Mouse (Mus musculus): ENCODE data around the gene Dazap1. TPM values are rescaled to one million over a fixed set of nuclear protein-coding genes. Genes with fewer than 3 reads are reported as not detected.

Dazap1 gene
- polyA plus RNA-seq, 1 experiment from 2014 or later, result 42.5 TPM

Small RNA genes lying within 50 kb of the gene (microRNA-seq; reads per million reads assigned to microRNA genes)
- 1.3 reads per million for gene Mir6911

Other genes starting within 250 kb of the Dazap1 start
- gene Arhgap45, start 244.8 kb upstream of the Dazap1 start, polyA plus RNA-seq (2014; fragmentation: Nextera tagmentation; extraction: Ambion mirVana), result 0.39 and 1.4 TPM in 2 replicates
- 157 and 167 TPM in 2 replicates for gene Polr2e, start 221.7 kb upstream of the Dazap1 start, polyA plus RNA-seq (2014; fragmentation: Nextera tagmentation; extraction: Ambion mirVana)
- gene Gpx4, start 214.3 kb upstream of the Dazap1 start, polyA plus RNA-seq (2014; fragmentation: Nextera tagmentation; extraction: Ambion mirVana), result 508 and 543 TPM in 2 replicates
- 13.2 and 13.3 TPM in 2 replicates for gene Sbno2, start 155.9 kb upstream of the Dazap1 start, polyA plus RNA-seq (2014; fragmentation: Nextera tagmentation; extraction: Ambion mirVana)
- 26.5 and 38.7 TPM in 2 replicates for gene Stk11, start 145.7 kb upstream of the Dazap1 start, polyA plus RNA-seq (2014; fragmentation: Nextera tagmentation; extraction: Ambion mirVana)
- 407 and 480 TPM in 2 replicates for gene Atp5d, start 122.9 kb upstream of the Dazap1 start, polyA plus RNA-seq (2014; fragmentation: Nextera tagmentation; extraction: Ambion mirVana)
- 78.9 and 101 TPM in 2 replicates for gene Cbarp, start 120.7 kb upstream of the Dazap1 start, polyA plus RNA-seq (2014; fragmentation: Nextera tagmentation; extraction: Ambion mirVana)
- 62.6 and 65.6 TPM in 2 replicates for gene Midn, start 113.2 kb upstream of the Dazap1 start, polyA plus RNA-seq (2014; fragmentation: Nextera tagmentation; extraction: Ambion mirVana)
- 295 and 421 TPM in 2 replicates for gene Cirbp, start 95.5 kb upstream of the Dazap1 start, polyA plus RNA-seq (2014; fragmentation: Nextera tagmentation; extraction: Ambion mirVana)
- 5.7 and 9.9 TPM in 2 replicates for gene 1600002K03Rik, start 88.5 kb upstream of the Dazap1 start, polyA plus RNA-seq (2014; fragmentation: Nextera tagmentation; extraction: Ambion mirVana)
- 41.9 and 50.1 TPM in 2 replicates for gene Efna2, start 82.0 kb upstream of the Dazap1 start, polyA plus RNA-seq (2014; fragmentation: Nextera tagmentation; extraction: Ambion mirVana)
- gene Mum1, start 35.1 kb upstream of the Dazap1 start, polyA plus RNA-seq (2014; fragmentation: Nextera tagmentation; extraction: Ambion mirVana), result 51.5 and 65.4 TPM in 2 replicates
- gene Ndufs7, start 12.4 kb upstream of the Dazap1 start, polyA plus RNA-seq (2014; fragmentation: Nextera tagmentation; extraction: Ambion mirVana), result 274 and 323 TPM in 2 replicates
- gene Gamt, start 474 bp upstream of the Dazap1 start, polyA plus RNA-seq (2014; fragmentation: Nextera tagmentation; extraction: Ambion mirVana), result 15.1 and 16.7 TPM in 2 replicates
- gene Rps15, start 31.0 kb downstream of the Dazap1 start, polyA plus RNA-seq (2014; fragmentation: Nextera tagmentation; extraction: Ambion mirVana), result 622 and 707 TPM in 2 replicates
- 241 and 259 TPM in 2 replicates for gene Apc2, start 34.5 kb downstream of the Dazap1 start, polyA plus RNA-seq (2014; fragmentation: Nextera tagmentation; extraction: Ambion mirVana)
- gene 2310011J03Rik, start 59.1 kb downstream of the Dazap1 start, polyA plus RNA-seq (2014; fragmentation: Nextera tagmentation; extraction: Ambion mirVana), result 20.4 and 21.6 TPM in 2 replicates
- 2.5 and 3.5 TPM in 2 replicates for gene Pcsk4, start 68.0 kb downstream of the Dazap1 start, polyA plus RNA-seq (2014; fragmentation: Nextera tagmentation; extraction: Ambion mirVana)
- gene Reep6, start 68.5 kb downstream of the Dazap1 start, polyA plus RNA-seq (2014; fragmentation: Nextera tagmentation; extraction: Ambion mirVana), result 5.3 and 7.3 TPM in 2 replicates
- gene Adamtsl5, start 86.9 kb downstream of the Dazap1 start, polyA plus RNA-seq (2014; fragmentation: Nextera tagmentation; extraction: Ambion mirVana), result 0.26 TPM in 1 of 2 replicates, not detected in the other
- 2.9 and 3.2 TPM in 2 replicates for gene Plk5, start 95.0 kb downstream of the Dazap1 start, polyA plus RNA-seq (2014; fragmentation: Nextera tagmentation; extraction: Ambion mirVana)
- 17.3 and 28.2 TPM in 2 replicates for gene Mex3d, start 126.2 kb downstream of the Dazap1 start, polyA plus RNA-seq (2014; fragmentation: Nextera tagmentation; extraction: Ambion mirVana)
- gene Mbd3, start 138.1 kb downstream of the Dazap1 start, polyA plus RNA-seq (2014; fragmentation: Nextera tagmentation; extraction: Ambion mirVana), result 166 and 208 TPM in 2 replicates
- gene Uqcr11, start 145.3 kb downstream of the Dazap1 start, polyA plus RNA-seq (2014; fragmentation: Nextera tagmentation; extraction: Ambion mirVana), result 532 and 742 TPM in 2 replicates
- 49.8 and 60.4 TPM in 2 replicates for gene Tcf3, start 172.2 kb downstream of the Dazap1 start, polyA plus RNA-seq (2014; fragmentation: Nextera tagmentation; extraction: Ambion mirVana)
- 2.2 and 2.4 TPM in 2 replicates for gene Onecut3, start 233.3 kb downstream of the Dazap1 start, polyA plus RNA-seq (2014; fragmentation: Nextera tagmentation; extraction: Ambion mirVana)